Mouse (Mus musculus) stomach, embryonic 15.5 days (tissue): Measurements from ENCODE around the gene Pithd1. TPM values are rescaled to one million over a fixed set of nuclear protein-coding genes. Genes with fewer than 3 reads are reported as not detected.
"Not testable (repeated sequence)": the region's sequence is repeated elsewhere in the genome, so short reads cannot be mapped to it uniquely, and the experiment has no call there.

Experiments used
- ATAC-seq: fragments of 200-750 bp; cut with Nextera tagmentation; 2 replicates; pipeline ENCODE4 v1.8.0; 2017; ENCODE audit warnings: low read depth, moderate number of reproducible peaks, moderate TSS enrichment; ENCODE audit not compliant: insufficient read depth, low FRiP score
- H3K27ac ChIP-seq: fragments of 300-500 bp; sonication (generic); 2 replicates; pipeline ENCODE4 v1.5.1; 2015; ENCODE audit warnings: mild to moderate bottlenecking, inconsistent platforms
- H3K27me3 ChIP-seq: fragments of 300-500 bp; sonication (generic); replicated peaks from 2 replicates; pipeline ENCODE4 v1.6.1; 2015; ENCODE audit warnings: inconsistent platforms
- H3K36me3 ChIP-seq: fragments of 300-500 bp; sonication (generic); 2 replicates; pipeline ENCODE4 v1.6.1; 2015; ENCODE audit warnings: inconsistent platforms
- H3K4me1 ChIP-seq: fragments of 300-500 bp; sonication (generic); 2 replicates; pipeline ENCODE4 v1.6.1; 2015; ENCODE audit warnings: inconsistent platforms
- H3K4me2 ChIP-seq: fragments of 300-500 bp; sonication (generic); 2 replicates; pipeline ENCODE4 v1.6.1; 2015; ENCODE audit warnings: mild to moderate bottlenecking, inconsistent platforms
- H3K4me3 ChIP-seq: fragments of 300-500 bp; sonication (generic); replicated peaks from 2 replicates; pipeline ENCODE4 v1.5.1; 2015; ENCODE audit warnings: inconsistent platforms
- H3K9ac ChIP-seq: fragments of 300-500 bp; sonication (generic); 2 replicates; pipeline ENCODE4 v1.6.1; 2015; ENCODE audit warnings: inconsistent platforms
- H3K9me3 ChIP-seq: fragments of 300-500 bp; sonication (generic); 2 replicates; pipeline ENCODE4 v1.6.1; 2016; ENCODE audit warnings: inconsistent platforms
- WGBS: fragments of 180-500 bp; shearing (Covaris S2); methylation state at CpG from one replicate; pipeline ENCODE4 v1.1.7; 2015; 5-methylcytosine and 5-hydroxymethylcytosine counted together
- polyA plus RNA-seq: library from polyadenylated mRNA; unstranded; fragments of >200 nt; fragmentation: Nextera tagmentation; extraction: Ambion mirVana; gene quantifications from 2 replicates; pipeline ENCODE4 v1.2.1, GENCODE M21; 2015

Gene Pithd1
- polyA plus RNA-seq, 1 experiment from 2014 or later = 55.1 TPM

DNA sequence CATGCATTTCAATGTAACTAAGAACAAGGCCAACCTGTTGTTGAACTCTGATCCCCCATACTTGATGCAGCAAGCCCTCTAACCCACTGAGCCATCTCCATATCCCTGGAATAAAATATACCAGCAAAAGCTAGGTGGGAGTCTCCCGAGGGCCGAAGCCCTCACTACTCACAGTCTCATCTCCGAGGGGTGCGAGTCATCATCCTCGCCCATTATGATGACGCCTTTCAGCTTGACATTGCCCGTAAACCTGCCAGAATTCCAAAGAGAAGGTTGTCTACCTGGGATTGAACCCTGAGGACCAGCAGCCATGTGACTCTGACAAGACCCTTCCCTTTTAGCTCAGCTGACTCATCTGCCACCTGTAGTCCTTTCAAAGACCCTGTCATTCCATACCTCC is 1.3 kb downstream of the Pithd1 start:
- peak overlapping the region; percentile 86 for H3K4me3 ChIP-seq
- no peak overlapping the region for H3K9ac ChIP-seq
- ATAC-seq = no peak
- no peaks in the 10 kb centered on the region for H3K27me3 ChIP-seq
- peaks cover 15% of the 10 kb centered on the region for H3K36me3 ChIP-seq
- WGBS = 86% methylated on average over 7 of the region's 7 CpGs
- peak overlapping the region; percentile 90 for H3K4me2 ChIP-seq
- H3K27ac ChIP-seq = no peak overlapping the region
- H3K9me3 ChIP-seq = no peaks in the 10 kb centered on the region
- H3K4me1 ChIP-seq = peaks cover 8% of the 10 kb centered on the region; the same call in 1 of the 2 replicates

DNA sequence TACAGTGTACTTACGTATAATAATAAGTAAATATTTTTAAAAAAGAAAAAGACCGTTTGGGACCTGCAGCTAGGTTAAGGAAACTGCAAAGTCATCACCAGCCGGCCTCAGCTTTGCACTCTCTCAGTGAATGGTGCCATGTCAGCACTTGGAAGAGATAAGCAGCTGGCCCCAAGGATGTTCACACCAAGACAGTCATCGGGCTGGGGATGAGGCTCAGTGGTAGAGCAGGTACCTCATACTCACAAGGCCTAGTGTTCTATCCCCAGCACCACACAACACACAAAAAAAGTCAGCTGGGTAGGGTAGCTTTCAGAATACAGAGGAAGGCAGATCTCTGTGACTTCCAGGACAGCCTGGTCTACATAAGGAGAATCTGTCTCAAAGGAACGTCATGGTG is 1.9 kb downstream of the Pithd1 start:
- Histone ChIP-seq H3K9me3 (no peaks in the 10 kb centered on the region), H3K36me3 (peaks cover 18% of the 10 kb centered on the region), H3K9ac (no peak overlapping the region), H3K4me3 (no peak overlapping the region), H3K4me2 (no peak overlapping the region), H3K4me1 (peaks cover 8% of the 10 kb centered on the region; the same call in 1 of the 2 replicates), H3K27me3 (no peaks in the 10 kb centered on the region), H3K27ac (no peak overlapping the region)
- peak; percentile 59; the same call in 1 of the 2 replicates for ATAC-seq
- WGBS = 84% methylated on average over 5 of the region's 5 CpGs

DNA sequence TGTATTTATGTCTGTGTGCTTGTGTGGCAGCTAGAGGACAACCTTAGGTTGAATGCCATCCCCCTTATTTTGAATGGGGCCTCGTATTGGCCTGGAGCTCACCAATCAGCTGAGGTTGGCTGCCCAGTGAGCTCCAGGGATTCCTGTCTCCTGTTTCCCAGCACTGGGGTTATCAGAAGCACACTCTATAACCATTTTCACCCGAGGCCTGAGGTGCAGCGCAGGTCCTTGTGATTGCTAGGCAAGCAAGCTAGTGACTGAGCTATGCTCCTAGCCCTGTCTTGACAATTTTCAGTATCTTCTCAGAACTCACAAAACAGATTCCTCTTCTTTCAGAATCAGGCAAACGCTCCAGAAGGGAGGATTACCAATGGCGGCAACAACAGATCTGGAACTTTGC is 2.5 kb downstream of the Pithd1 start:
- no peak for ATAC-seq
- 83% methylated on average over 5 of the region's 5 CpGs for WGBS
- H3K27me3 ChIP-seq = no peaks in the 10 kb centered on the region
- no peak overlapping the region for H3K27ac ChIP-seq
- H3K36me3 ChIP-seq = peaks cover 18% of the 10 kb centered on the region
- H3K4me1 ChIP-seq = peaks cover 8% of the 10 kb centered on the region; the same call in 1 of the 2 replicates
- no peak overlapping the region for H3K9ac ChIP-seq
- no peak overlapping the region for H3K4me3 ChIP-seq
- no peaks in the 10 kb centered on the region for H3K9me3 ChIP-seq
- no peak overlapping the region for H3K4me2 ChIP-seq

DNA sequence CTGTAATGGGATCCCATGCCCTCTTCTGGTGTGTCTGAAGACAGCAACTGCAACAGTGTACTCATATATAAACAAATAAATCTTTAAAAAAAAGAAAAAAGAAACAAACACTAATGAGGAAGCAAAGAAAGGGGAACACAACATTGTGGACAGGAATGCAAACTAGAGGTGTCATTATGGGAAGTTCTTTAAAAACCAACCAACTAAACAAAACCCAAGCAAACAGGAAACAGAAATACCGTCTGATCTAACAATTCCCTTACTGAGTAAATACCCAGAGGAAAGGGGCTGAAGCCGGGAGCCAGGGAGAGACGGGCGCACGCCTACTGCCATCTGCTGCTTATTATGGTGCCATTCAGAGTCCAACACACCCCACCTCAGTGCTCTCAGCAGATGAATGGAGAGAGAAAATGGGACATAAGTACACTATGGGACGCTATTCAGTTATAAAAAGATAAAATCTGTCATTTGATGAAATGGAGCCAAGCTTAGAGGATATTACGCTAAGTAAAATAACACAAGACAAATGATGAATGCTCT is 5.5 kb downstream of the Pithd1 start:
- H3K4me3 ChIP-seq = no peak overlapping the region
- peaks cover 26% of the 10 kb centered on the region for H3K36me3 ChIP-seq
- no peak overlapping the region for H3K9ac ChIP-seq
- H3K27ac ChIP-seq = no peak overlapping the region
- H3K4me1 ChIP-seq = peaks cover 4% of the 10 kb centered on the region; the same call in 1 of the 2 replicates
- H3K4me2 ChIP-seq = no peak overlapping the region
- WGBS = 80% methylated on average over 7 of the region's 7 CpGs
- ATAC-seq = no peak
- H3K27me3 ChIP-seq = no peaks in the 10 kb centered on the region
- H3K9me3 ChIP-seq = no peaks in the 10 kb centered on the region

DNA sequence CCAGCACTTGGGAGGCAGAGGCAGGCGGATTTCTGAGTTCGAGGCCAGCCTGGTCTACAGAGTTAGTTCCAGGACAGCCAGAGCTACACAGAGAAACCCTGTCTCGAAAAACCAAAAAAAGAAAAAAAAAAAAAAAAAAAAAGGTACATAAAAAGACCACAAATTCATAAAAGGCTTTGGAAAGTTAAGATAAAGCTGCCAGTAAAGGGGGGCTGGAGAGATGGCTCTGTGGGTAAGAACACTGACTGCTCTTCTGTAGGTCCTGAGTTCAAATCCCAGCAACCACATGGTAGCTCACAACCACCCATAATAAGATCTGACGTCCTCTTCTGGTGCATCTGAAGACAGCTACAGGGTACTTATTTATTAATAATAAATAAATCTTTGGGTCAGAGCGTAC is 6.8 kb downstream of the Pithd1 start:
- H3K9me3 ChIP-seq, H3K4me3 ChIP-seq, H3K9ac ChIP-seq, ATAC-seq, H3K27me3 ChIP-seq, H3K4me1 ChIP-seq, H3K4me2 ChIP-seq, H3K27ac ChIP-seq: not testable (repeated sequence)
- 91% methylated on average over 5 of the region's 5 CpGs for WGBS
- peaks cover 34% of the 10 kb centered on the region for H3K36me3 ChIP-seq

DNA sequence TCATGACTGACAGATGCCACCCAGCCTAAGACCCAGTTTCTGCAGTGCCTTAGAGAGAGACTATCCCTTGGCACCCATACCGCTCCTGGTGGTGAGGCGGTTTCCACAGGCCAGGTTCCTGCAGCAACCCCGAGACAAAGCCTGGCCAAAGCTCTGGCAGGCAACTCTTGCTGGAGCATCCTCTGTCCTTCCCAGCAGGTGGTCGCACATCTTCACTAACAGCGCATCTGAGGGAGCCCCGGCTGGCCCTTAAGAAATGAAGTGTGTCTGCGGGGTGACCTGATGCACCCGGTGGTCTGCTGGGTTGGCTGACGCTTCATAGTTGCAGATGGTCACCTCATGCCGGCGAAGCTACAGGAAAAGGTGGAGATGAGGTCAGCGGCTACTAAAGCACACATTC is 10.9 kb downstream of the Pithd1 start:
- H3K9ac ChIP-seq = no peak overlapping the region
- 91% methylated on average over 12 of the region's 12 CpGs for WGBS
- H3K27me3 ChIP-seq = no peaks in the 10 kb centered on the region
- H3K9me3 ChIP-seq = no peaks in the 10 kb centered on the region
- peaks cover 24% of the 10 kb centered on the region for H3K36me3 ChIP-seq
- H3K4me3 ChIP-seq = no peak overlapping the region
- peaks cover 14% of the 10 kb centered on the region for H3K4me1 ChIP-seq
- no peak overlapping the region for H3K27ac ChIP-seq
- no peak overlapping the region for H3K4me2 ChIP-seq
- ATAC-seq = no peak

DNA sequence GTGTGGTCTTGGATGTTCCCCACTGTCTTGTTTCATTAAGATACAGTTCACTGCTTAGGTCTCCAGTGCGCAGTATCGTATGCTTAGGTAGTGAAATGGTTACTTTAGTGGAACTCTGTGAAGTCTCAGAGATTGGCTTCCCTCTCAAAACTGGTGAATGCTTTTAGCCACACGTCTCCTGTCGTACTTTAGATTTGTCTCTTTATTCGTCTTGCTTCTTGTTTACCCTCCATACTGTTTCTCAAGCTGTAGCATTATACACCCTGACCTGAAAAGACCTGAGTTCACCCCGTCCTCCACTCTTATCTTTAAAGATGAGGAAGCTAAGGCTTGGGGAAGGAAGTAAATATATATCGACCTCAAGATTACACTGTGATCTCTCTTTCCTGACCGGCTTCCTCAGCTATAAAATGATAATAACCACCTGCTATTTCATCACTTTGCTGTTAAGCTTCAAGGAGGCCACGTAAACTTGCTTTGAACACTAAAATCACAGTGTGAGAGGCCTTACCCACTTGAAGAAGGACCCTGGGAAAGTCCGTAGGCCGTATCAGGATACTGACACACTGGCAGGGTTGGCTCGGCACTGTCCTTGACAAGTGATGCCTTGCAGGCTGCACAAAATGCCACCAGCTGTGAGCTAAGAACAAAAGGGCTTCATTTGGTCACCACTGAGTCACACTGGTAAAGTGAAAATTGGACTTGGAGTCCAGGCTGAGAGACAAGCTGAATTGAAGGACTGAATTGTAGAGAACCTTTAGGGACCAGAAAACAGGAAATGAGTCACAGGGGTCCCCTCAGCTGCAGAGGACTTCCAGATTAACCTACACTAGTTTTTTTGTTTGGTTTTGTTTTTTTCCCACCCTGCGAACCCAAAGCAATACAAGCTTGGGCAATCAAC is 13.9 kb downstream of the Pithd1 start:
- 0 out of 2 replicates have a peak overlapping the region, but pooled peaks have one; percentile 52 for H3K27ac ChIP-seq
- H3K36me3 ChIP-seq = peaks cover 37% of the 10 kb centered on the region
- peak overlapping the region; percentile 91 for H3K4me3 ChIP-seq
- H3K4me1 ChIP-seq = peaks cover 19% of the 10 kb centered on the region
- H3K27me3 ChIP-seq = no peaks in the 10 kb centered on the region
- no peaks in the 10 kb centered on the region for H3K9me3 ChIP-seq
- WGBS = 57% methylated on average over 13 of the region's 13 CpGs
- H3K9ac ChIP-seq = no peak overlapping the region
- peak overlapping the region; percentile 82 for H3K4me2 ChIP-seq
- no peak for ATAC-seq

DNA sequence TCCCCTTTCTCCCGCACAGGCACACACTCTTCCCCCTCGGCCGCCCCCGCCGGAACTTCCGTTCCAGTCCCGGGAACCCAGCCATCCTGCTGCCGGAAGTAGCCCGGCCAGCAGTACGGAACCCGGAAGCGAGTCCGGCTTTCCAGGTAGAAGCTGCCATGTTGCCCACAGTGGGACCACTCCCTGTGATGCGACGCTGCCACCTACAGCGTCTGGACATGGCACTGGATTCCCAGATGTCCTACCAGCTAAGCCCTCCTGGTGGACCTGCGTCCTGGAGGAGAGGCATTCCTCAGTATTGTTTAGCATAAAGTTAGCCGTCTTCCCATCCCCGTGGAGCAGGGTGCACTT is 14.5 kb downstream of the Pithd1 start, which contains the start of gene Lypla2:
Lypla2 (minus strand) TSS at position 71 of the 351 bp plus-strand sequence.
- Histone ChIP-seq H3K27me3 (no peaks in the 10 kb centered on the region), H3K36me3 (peaks cover 44% of the 10 kb centered on the region), H3K9ac (peak within 1 kb of the TSS; percentile 79), H3K9me3 (no peaks in the 10 kb centered on the region), H3K4me2 (peak within 1 kb of the TSS; percentile 82), H3K27ac (peak within 1 kb of the TSS; percentile 68), H3K4me3 (peak within 1 kb of the TSS; percentile 91), H3K4me1 (peaks cover 19% of the 10 kb centered on the region)
- 2% methylated on average over 19 of the region's 19 CpGs for WGBS
- ATAC-seq = peak; percentile 78

DNA sequence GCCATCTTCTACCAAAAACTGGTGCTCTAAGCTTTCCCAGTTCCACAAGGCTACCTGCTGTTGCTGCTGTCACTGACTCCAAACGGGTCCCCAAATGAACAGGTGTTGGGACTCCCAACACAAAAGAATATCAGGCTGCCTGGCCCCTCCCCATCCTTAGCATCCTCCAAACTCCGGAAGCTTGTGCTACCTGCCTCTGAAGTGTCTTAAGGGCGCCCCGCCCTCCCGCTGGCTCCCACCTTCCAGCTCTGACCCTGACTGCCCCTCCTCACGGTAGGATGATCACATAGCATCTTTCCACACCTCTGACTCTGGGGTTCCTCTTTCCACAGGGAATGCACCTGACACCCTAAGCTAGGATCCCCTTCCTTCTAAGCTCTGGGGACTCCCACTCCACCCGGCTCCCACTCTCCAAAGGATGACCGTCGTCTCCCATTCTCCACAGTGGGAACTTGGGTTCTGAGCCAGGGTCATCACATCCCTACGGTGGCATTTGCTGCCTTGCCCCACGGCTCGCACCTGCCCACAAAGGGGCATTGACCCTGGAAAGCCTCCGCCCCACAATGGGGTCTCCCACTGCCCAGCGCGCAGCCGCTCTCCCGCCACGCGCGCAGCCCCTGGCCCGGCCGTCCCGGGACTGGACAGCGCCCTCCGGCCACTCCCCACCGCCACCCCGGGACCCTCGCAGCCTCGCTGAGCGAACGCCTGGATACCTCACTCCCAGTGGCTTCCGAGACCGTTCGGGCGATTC is 15.1 kb downstream of the Pithd1 start:
- Histone ChIP-seq H3K36me3 (peaks cover 49% of the 10 kb centered on the region), H3K4me2 (peak overlapping the region; percentile 82), H3K27ac (peak overlapping the region; percentile 68), H3K9ac (peak overlapping the region; percentile 79), H3K27me3 (no peaks in the 10 kb centered on the region), H3K4me3 (peak overlapping the region; percentile 91), H3K9me3 (no peaks in the 10 kb centered on the region), H3K4me1 (peaks cover 19% of the 10 kb centered on the region)
- peak; percentile 37; the same call in 1 of the 2 replicates for ATAC-seq
- under 1% methylated on average over 35 of the region's 35 CpGs for WGBS

DNA sequence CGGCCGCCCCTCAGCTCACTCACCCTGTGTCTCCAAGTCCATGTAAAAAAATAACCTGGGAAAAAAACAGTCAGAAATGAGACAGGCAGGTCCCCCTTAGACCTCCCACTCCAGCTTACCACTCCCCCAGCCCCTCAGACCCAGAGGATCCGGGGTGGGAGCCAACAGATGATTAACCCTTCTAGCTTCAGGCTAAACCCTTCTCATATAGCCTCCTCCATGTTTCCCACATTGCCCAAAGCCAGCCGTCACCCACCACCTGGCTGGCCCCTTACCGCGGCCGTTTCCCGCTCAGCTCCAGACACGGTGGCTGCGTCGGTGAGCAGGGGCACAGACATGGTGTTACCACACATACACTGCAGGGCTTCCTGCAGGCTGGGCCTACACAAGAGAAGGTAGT is 16.5 kb downstream of the Pithd1 start:
- H3K4me3 ChIP-seq = no peak overlapping the region
- peaks cover 51% of the 10 kb centered on the region for H3K36me3 ChIP-seq
- no peak overlapping the region for H3K9ac ChIP-seq
- H3K9me3 ChIP-seq = no peaks in the 10 kb centered on the region
- no peak overlapping the region for H3K4me2 ChIP-seq
- no peak for ATAC-seq
- H3K27ac ChIP-seq = no peak overlapping the region
- 90% methylated on average over 11 of the region's 11 CpGs for WGBS
- H3K4me1 ChIP-seq = peaks cover 19% of the 10 kb centered on the region
- no peaks in the 10 kb centered on the region for H3K27me3 ChIP-seq

DNA sequence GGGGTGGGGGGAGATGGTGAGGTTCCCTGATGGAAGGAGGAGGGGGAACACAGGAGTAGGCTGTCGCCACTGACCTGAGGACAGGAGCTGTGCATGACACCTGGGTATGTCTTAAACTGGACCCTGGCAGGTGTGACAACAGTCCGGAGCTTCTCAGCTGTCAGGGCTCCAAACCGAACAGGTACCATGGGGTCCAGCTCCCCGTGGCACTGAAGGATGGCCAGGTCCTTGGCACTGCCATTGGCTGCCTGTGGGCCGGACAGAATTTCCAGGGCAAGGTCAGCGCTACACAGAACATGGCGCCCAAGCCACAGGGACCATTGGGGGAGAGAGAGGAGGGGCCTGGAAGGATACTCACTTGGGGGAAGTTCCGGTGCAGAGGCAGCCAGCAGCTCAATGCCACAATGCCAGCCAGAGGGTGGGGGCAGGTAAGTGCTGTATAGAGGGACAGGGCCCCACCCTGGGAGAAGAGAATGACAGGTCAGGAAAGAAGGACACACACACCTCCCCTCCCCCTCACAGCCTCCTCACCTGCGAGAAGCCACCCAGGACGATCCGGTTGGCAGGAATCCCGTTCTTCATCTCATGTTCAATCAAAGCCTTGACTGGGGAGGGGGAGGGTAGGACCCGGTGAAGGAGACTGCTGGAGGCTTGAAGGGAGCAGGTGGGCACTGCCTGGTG is 17.9 kb downstream of the Pithd1 start:
- peaks cover 48% of the 10 kb centered on the region for H3K36me3 ChIP-seq
- H3K9me3 ChIP-seq = no peaks in the 10 kb centered on the region
- H3K27ac ChIP-seq = no peak overlapping the region
- H3K4me2 ChIP-seq = no peak overlapping the region
- no peak overlapping the region for H3K4me3 ChIP-seq
- no peaks in the 10 kb centered on the region for H3K27me3 ChIP-seq
- 82% methylated on average over 13 of the region's 13 CpGs for WGBS
- H3K4me1 ChIP-seq = peaks cover 26% of the 10 kb centered on the region
- no peak for ATAC-seq
- no peak overlapping the region for H3K9ac ChIP-seq
